Mouse (Mus musculus): ENCODE data around the gene Patl2. TPM values are rescaled to one million over a fixed set of nuclear protein-coding genes. Genes with fewer than 3 reads are reported as not detected.

Gene Patl2
- 0.09 and 0.13 TPM in 2 replicates for polyA plus RNA-seq (2021; fragmentation: Nextera tagmentation)
- long read RNA-seq, experiment 1 = 0 reads
- long read RNA-seq, experiment 2 = 0 reads

GRCm38 (mm10) chr2:122186106-122186505 lies at the start of gene Patl2, which contains the start of gene Terb2:
Patl2 (minus strand) TSS chr2:122186189.
Terb2 (plus strand) TSS chr2:122186272.

GRCm38 (mm10) chr2:122234611-122235288 lies 48.8 kb upstream of the Patl2 start, which contains the start of gene Sord:
Sord (plus strand) TSS chr2:122234749.

DNA sequence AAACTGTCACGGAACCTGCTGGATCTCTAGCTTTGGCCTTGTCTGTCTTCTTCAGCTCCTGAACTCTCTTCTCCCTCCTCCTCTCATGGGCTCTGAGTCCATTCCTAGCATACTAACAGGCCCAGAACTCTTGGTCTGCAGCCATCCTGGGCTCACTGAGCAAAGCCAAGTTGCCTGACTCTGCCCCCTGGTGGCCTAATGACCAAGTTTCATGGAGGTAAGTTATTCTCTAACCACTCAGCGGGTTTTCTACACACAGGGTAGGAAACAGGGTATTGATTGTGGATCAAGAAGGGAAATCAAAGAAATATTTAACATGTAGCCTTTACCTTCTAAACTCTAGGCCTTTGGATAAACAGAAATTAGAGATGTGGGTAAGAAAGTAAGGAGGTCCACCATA lies 25.3 kb downstream of the Patl2 start, which contains the start of gene Trim69:
Gene Trim69, plus strand, starts transcription at position 21 of the 400 bp plus-strand sequence.

DNA sequence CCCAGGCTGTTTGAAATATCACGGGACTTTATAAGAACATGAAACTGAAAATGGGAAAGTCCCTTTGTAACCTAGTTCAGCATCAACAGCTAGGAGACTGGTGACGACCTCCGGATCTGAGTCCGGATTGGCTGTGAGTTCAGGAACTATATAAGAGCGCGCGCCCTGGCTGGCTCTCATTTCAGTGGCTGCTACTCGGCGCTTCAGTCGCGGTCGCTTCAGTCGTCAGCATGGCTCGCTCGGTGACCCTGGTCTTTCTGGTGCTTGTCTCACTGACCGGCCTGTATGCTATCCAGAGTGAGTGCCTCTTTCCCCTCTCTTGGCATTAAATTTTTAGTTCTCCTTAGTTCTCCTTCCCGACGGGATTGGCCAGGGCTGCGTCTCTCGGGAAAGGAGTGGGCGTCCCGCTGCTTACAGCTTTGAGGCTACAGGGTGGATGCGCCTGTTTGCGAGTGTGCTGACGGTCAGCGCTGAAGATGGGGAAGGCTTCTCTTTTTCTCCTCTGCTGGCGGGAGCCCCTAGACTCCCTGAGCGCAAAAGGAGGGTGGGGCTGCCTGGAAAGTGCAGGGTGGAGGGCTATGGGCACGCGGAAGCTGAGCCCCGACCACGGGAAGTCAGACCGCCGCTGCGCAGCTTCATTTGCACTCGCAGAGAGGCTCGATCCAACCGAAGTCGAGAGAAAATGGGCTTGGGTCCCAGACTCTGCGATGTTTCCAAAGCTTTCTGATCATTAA lies 38.3 kb downstream of the Patl2 start, which contains the start of gene B2m:
Gene B2m, plus strand, starts transcription at position 179 of the 734 bp plus-strand sequence.

GRCm38 (mm10) chr2:122117961-122118958 lies 67.7 kb downstream of the Patl2 start, which contains the start of gene Spg11:
Spg11 (minus strand) TSS chr2:122118386.

Other genes with a start within 250 kb of the Patl2 start
- gene Ctdspl2, start 230.2 kb downstream of the Patl2 start, polyA plus RNA-seq (2021; fragmentation: Nextera tagmentation) = 17.2 and 17.7 TPM in 2 replicates
- gene Mageb3, start 230.1 kb downstream of the Patl2 start, polyA plus RNA-seq (2021; fragmentation: Nextera tagmentation) = not detected in 2 replicates
- 26.0 and 30.2 TPM in 2 replicates for gene Eif3j1, start 157.6 kb downstream of the Patl2 start, polyA plus RNA-seq (2021; fragmentation: Nextera tagmentation)
- 1.8 and 2.4 TPM in 2 replicates for gene Spg11, start 67.8 kb downstream of the Patl2 start, polyA plus RNA-seq (2021; fragmentation: Nextera tagmentation)
- 312 and 393 TPM in 2 replicates for gene B2m, start 38.5 kb downstream of the Patl2 start, polyA plus RNA-seq (2021; fragmentation: Nextera tagmentation)
- 0.06 TPM in 1 of 2 replicates, not detected in the other for gene Trim69, start 25.5 kb downstream of the Patl2 start, polyA plus RNA-seq (2021; fragmentation: Nextera tagmentation)
- not detected in 2 replicates for gene Terb2, start 83 bp upstream of the Patl2 start, polyA plus RNA-seq (2021; fragmentation: Nextera tagmentation)
- 15.7 and 17.1 TPM in 2 replicates for gene Sord, start 48.6 kb upstream of the Patl2 start, polyA plus RNA-seq (2021; fragmentation: Nextera tagmentation)
- gene Duox2, start 112.3 kb upstream of the Patl2 start, polyA plus RNA-seq (2021; fragmentation: Nextera tagmentation) = not detected in 2 replicates
- gene Duoxa2, start 112.7 kb upstream of the Patl2 start, polyA plus RNA-seq (2021; fragmentation: Nextera tagmentation) = not detected in 2 replicates
- 0.08 and 0.20 TPM in 2 replicates for gene Duoxa1, start 127.5 kb upstream of the Patl2 start, polyA plus RNA-seq (2021; fragmentation: Nextera tagmentation)
- not detected in 2 replicates for gene Duox1, start 129.5 kb upstream of the Patl2 start, polyA plus RNA-seq (2021; fragmentation: Nextera tagmentation)
- 4.6 and 7.6 TPM in 2 replicates for gene Shf, start 183.0 kb upstream of the Patl2 start, polyA plus RNA-seq (2021; fragmentation: Nextera tagmentation)
- 0.09 TPM in 1 of 2 replicates, not detected in the other for gene Slc28a2, start 240.3 kb upstream of the Patl2 start, polyA plus RNA-seq (2021; fragmentation: Nextera tagmentation)